27 mouse cellular contexts compared by ENCODE assay signal in the genomic region with DNA sequence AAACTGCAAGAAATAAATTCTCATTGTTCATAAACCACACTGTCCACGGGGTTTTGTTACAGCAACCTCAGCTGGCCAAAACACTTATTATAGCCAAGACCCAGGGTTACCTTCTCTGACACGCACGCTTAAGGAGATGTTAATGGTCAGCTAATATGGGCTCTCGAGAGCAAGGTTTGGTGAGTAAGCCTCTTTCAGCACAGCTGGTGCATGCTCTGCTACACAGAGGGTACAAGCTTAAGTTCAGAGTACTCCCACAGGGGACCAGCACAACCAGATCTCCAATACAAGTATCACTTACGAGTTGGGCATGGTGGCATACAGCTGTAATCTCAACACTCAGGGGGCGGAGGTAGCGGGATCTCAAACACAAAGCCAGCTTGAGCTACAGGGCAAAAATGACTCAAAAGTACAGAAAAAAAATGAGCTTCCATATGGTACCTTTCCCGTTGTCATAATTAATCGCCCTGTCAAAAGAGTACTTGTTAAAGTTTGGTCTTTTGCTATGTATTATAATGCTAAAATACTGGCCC. TPM values are rescaled to one million over a fixed set of nuclear protein-coding genes. Genes with fewer than 3 reads are reported as not detected.
DNase-seq lines count a peak whose midpoint lies in the region; ATAC-seq and TF ChIP-seq lines count a peak whose summit lies in the region.
"Had no signal": no experiment of that assay in that cellular context is flagged by ENCODE, and none has a peak within 500 bp of the region (broad histone marks: within the 10 kb centered on the region; RNA-seq: fewer than 3 reads in every experiment).

No protein-coding gene starts in this region.

- 75% methylated on average over 9 of the region's 9 CpGs for WGBS in kidney, embryonic 14.5 days

- no peak for TF ChIP-seq EP300 in CH12.LX (IDR thresholded peaks at IDR 0.05; ENCODE audit: low read length)

- dilution Hi-C loops in CH12.LX (cut with MboI; ENCODE audit: extremely low pct_ligation_motif_present, extremely low pct_unique_long_range_greater_than_20kb, low sequenced_read_pairs): no loop called here

- H3K9ac ChIP-seq in kidney, embryonic 14.5 days (ENCODE audit: low read depth, low read length): no peak overlapping the region
- no peak overlapping the region for H3K9ac ChIP-seq in CH12.LX (ENCODE audit: insufficient read depth, low read depth)
- H3K9ac ChIP-seq: embryonic facial prominence, embryonic 15.5 days; forebrain, postnatal 0 days; heart, embryonic 13.5 days; hindbrain, embryonic 14.5 days had no signal

- ATAC-seq in kidney, embryonic 14.5 days (ENCODE audit: low FRiP score, low TSS enrichment): 0 out of 2 replicates have a peak, but pooled peaks have one; percentile 21
- ATAC-seq: forebrain, embryonic 14.5 days; forebrain, postnatal 0 days; hindbrain, postnatal 0 days; Patski had no signal

- no peak overlapping the region for H3K4me3 ChIP-seq in kidney, embryonic 14.5 days (ENCODE audit: low read length)
- no peak overlapping the region for H3K4me3 ChIP-seq in C2C12 (ENCODE audit: insufficient read depth, poor library complexity, severe bottlenecking)
- peak overlapping the region in 1 of 3 experiments; percentile 24 for H3K4me3 ChIP-seq in CH12.LX (replicated peaks in 1 of 3; ENCODE audit: low read depth in 2 of 3, low read length in 2 of 3, poor library complexity in 1 of 3)
- H3K4me3 ChIP-seq: embryonic facial prominence, embryonic 15.5 days; heart, adult 2 months; heart, embryonic 10.5 days; heart, embryonic 13.5 days had no signal

- DNase-seq in kidney, postnatal 14 days: no peak
- DNase-seq in layer of hippocampus, adult 9-11 months: peak; percentile 49
- DNase-seq in layer of hippocampus, postnatal 25 days (ENCODE audit: extremely low spot score in 1 of 2, low spot score in 1 of 2): no peak
- DNase-seq in CH12.LX (ENCODE audit: extremely low read depth): peak; percentile 49
- DNase-seq in frontal cortex, postnatal 14 days (ENCODE audit: low spot score in 2 of 2): no peak
- DNase-seq in adrenal gland, adult 2 months: no peak
- DNase-seq: adrenal gland, postnatal 14 days; cerebellum, adult 11-12 months; cerebellum, adult 8-10 months; cerebellum, postnatal 10 days; cerebellum, postnatal 36 days; embryo, embryonic 11 days; forebrain, postnatal 0 days; gastrocnemius, postnatal 25 days; heart, adult 2 months; heart, postnatal 14 days; heart, postnatal 4 days had no signal

- TF ChIP-seq CTCF in C2C12 (IDR thresholded peaks at IDR 0.05; ENCODE audit: control insufficient read depth, insufficient read depth, insufficient read length): no peak
- TF ChIP-seq CTCF in CH12.LX (conservative IDR thresholded peaks at IDR 0.05 in 1 of 2, IDR thresholded peaks at IDR 0.05 in 1 of 2; ENCODE audit: low read depth in 2 of 2, low read length in 2 of 2): no peak

- H3K27ac ChIP-seq in kidney, embryonic 14.5 days (ENCODE audit: low read depth, low read length): no peak overlapping the region
- H3K27ac ChIP-seq in CH12.LX (ENCODE audit: insufficient read depth, low read depth): peak overlapping the region; percentile 38; the same call in 1 of the 2 replicates
- H3K27ac ChIP-seq: embryonic facial prominence, embryonic 15.5 days; heart, adult 2 months; heart, embryonic 10.5 days; heart, embryonic 13.5 days; hindbrain, embryonic 14.5 days; hindbrain, postnatal 0 days had no signal

- no peaks in the 10 kb centered on the region for H3K36me3 ChIP-seq in kidney, embryonic 14.5 days (ENCODE audit: control insufficient read depth, insufficient read depth, low read length)
- peaks cover 13% of the 10 kb centered on the region for H3K36me3 ChIP-seq in C2C12 (ENCODE audit: control insufficient read depth, insufficient read depth)
- peaks cover 29 to 90% of the 10 kb centered on the region in 2 experiments for H3K36me3 ChIP-seq in CH12.LX (replicated peaks in 1 of 2; ENCODE audit: control insufficient read depth in 1 of 2, insufficient read depth in 1 of 2, low read length in 1 of 2)
- H3K36me3 ChIP-seq: embryonic facial prominence, embryonic 15.5 days; G1E; heart, embryonic 13.5 days had no signal

- in situ Hi-C loops in CH12.LX (cut with MboI; ENCODE audit: low pct_ligation_motif_present, low pct_unique_long_range_greater_than_20kb, low sequenced_read_pairs): no loop called here

- TF ChIP-seq RAD21 in CH12.LX (IDR thresholded peaks at IDR 0.05; ENCODE audit: low read depth, low read length): no peak

- no peak overlapping the region for H3ac ChIP-seq in C2C12 (ENCODE audit: control insufficient read depth, insufficient read length, low read depth)

- H3K4me1 ChIP-seq in kidney, embryonic 14.5 days (ENCODE audit: control insufficient read depth, insufficient read depth, low read length): no peaks in the 10 kb centered on the region
- H3K4me1 ChIP-seq in CH12.LX (ENCODE audit: control insufficient read depth in 1 of 2, insufficient read depth in 2 of 2): peaks cover 52 to 100% of the 10 kb centered on the region in 2 experiments
- H3K4me1 ChIP-seq: embryonic facial prominence, embryonic 15.5 days had no signal

- peaks cover 43% of the 10 kb centered on the region for H3K79me2 ChIP-seq in C2C12 (ENCODE audit: control insufficient read depth, insufficient read depth)
- peaks cover 85% of the 10 kb centered on the region for H3K79me2 ChIP-seq in CH12.LX (replicated peaks; ENCODE audit: control insufficient read depth, extremely low read depth, insufficient read depth, poor library complexity, severe bottlenecking)

- no peak for TF ChIP-seq POLR2A in CH12.LX (IDR thresholded peaks at IDR 0.05; ENCODE audit: low read depth, low read length)

- no peak overlapping the region for H3K4me2 ChIP-seq in kidney, embryonic 14.5 days (replicated peaks; ENCODE audit: low read depth, low read length)
- H3K4me2 ChIP-seq in CH12.LX (ENCODE audit: insufficient read depth, low read depth, poor library complexity, severe bottlenecking): no peak overlapping the region
- H3K4me2 ChIP-seq: embryonic facial prominence, embryonic 15.5 days; heart, embryonic 13.5 days; hindbrain, embryonic 14.5 days had no signal

- no peaks in the 10 kb centered on the region for H3K9me3 ChIP-seq in kidney, embryonic 14.5 days (ENCODE audit: control insufficient read depth, low read length)
- peaks cover 2% of the 10 kb centered on the region for H3K9me3 ChIP-seq in CH12.LX (replicated peaks; ENCODE audit: low read length)
- H3K9me3 ChIP-seq: embryonic facial prominence, embryonic 15.5 days; G1E; heart, embryonic 10.5 days; heart, embryonic 13.5 days had no signal

- H3K79me3 ChIP-seq in C2C12 (ENCODE audit: low read depth): peaks cover 14% of the 10 kb centered on the region

- H3K27me3 ChIP-seq in kidney, embryonic 14.5 days (ENCODE audit: control insufficient read depth, insufficient read depth, low read length): no peaks in the 10 kb centered on the region
- no peaks in the 10 kb centered on the region for H3K27me3 ChIP-seq in C2C12 (ENCODE audit: control insufficient read depth, insufficient read depth, insufficient read length)
- H3K27me3 ChIP-seq in CH12.LX (replicated peaks): no peaks in the 10 kb centered on the region
- H3K27me3 ChIP-seq: embryonic facial prominence, embryonic 15.5 days; heart, embryonic 13.5 days; Patski had no signal

TF ChIP-seq in C2C12, 6 proteins besides CTCF, POLR2A, EP300 and RAD21:
- TF ChIP-seq MAX (IDR thresholded peaks at IDR 0.05) (no peak), USF1 (IDR thresholded peaks at IDR 0.05; ENCODE audit: low read depth) (no peak), MYOD1 (IDR thresholded peaks at IDR 0.05; ENCODE audit: control insufficient read depth, insufficient read length, low read depth) (peak; percentile 20)

TF ChIP-seq in CH12.LX, 34 proteins besides CTCF, POLR2A, EP300 and RAD21:
- TF ChIP-seq ZMIZ1 (IDR thresholded peaks at IDR 0.05; ENCODE audit: low read depth, low read length) (no peak), CHD1 (IDR thresholded peaks at IDR 0.05; ENCODE audit: low read depth, low read length) (0 out of 2 replicates have a peak, but pooled peaks have one; percentile 36), KAT2A (IDR thresholded peaks at IDR 0.05; ENCODE audit: insufficient replicate concordance, low read length) (no peak), BHLHE40 (IDR thresholded peaks at IDR 0.05; ENCODE audit: low read depth, low read length) (no peak), MYC (IDR thresholded peaks at IDR 0.05; ENCODE audit: low read depth, low read length) (no peak), HCFC1 (IDR thresholded peaks at IDR 0.05; ENCODE audit: low read depth, low read length) (no peak), TCF12 (IDR thresholded peaks at IDR 0.05; ENCODE audit: low read depth, low read length) (no peak), PAX5 (IDR thresholded peaks at IDR 0.05; ENCODE audit: low read length) (no peak), ETS1 (conservative IDR thresholded peaks at IDR 0.05; ENCODE audit: low read depth, low read length) (0 out of 2 replicates have a peak, but pooled peaks have one; percentile 40), IRF4 (IDR thresholded peaks at IDR 0.05; ENCODE audit: low read depth, low read length) (no peak), UBTF (IDR thresholded peaks at IDR 0.05; ENCODE audit: low read depth, low read length) (no peak), POLR2AphosphoS2 (IDR thresholded peaks at IDR 0.05; ENCODE audit: low read depth, low read length) (no peak), USF2 (conservative IDR thresholded peaks at IDR 0.05; ENCODE audit: low read depth, low read length) (no peak)

RNA-seq across cellular contexts. Expression of gene Ankrd33b, which starts 39.4 kb away (rescaled TPM):
- 2.1 and 3.7 TPM in 2 replicates for polyA plus RNA-seq in kidney, embryonic 14.5 days (2014; fragmentation: Nextera tagmentation; extraction: Ambion mirVana)
- total RNA-seq in layer of hippocampus, postnatal 25 days (2021): 10 to 100 TPM; 45.8 to 52.8 TPM
- polyA plus RNA-seq in C2C12 (2012; fragmentation: generic; extraction: Trizol): 6.1 TPM
- total RNA-seq in CH12.LX (2012; rRNA removed): 38.1 and 50.0 TPM in 2 replicates
- total RNA-seq in CH12.LX (2014; rRNA removed): 69.1 and 69.6 TPM in 2 replicates
- polyA plus RNA-seq in CH12.LX (2012; ENCODE audit: insufficient read length, low read depth): 55.3 and 60.3 TPM in 2 replicates
- total RNA-seq in adrenal gland, adult 2 months (2021): 1 to 10 TPM; 1.1 to 1.9 TPM
- polyA plus RNA-seq in adrenal gland, adult 2 months (2012; rRNA removed): 1.5 and 1.9 TPM in 2 replicates
- polyA plus RNA-seq: G1E had no signal

Comparison
In these comparisons a context has a peak if more than half of its experiments do, and no peak if none do; other contexts are left out.
1. DNase-seq: peak in layer of hippocampus, adult 9-11 months (single experiment) and CH12.LX (single experiment); none in kidney, postnatal 14 days (single experiment), layer of hippocampus, postnatal 25 days (0 of 2), frontal cortex, postnatal 14 days (0 of 2) and adrenal gland, adult 2 months (single experiment).